Mouse (Mus musculus): ENCODE results near the gene Lins1. TPM values are rescaled to one million over a fixed set of nuclear protein-coding genes. Genes with fewer than 3 reads are reported as not detected.

Lins1 gene
- polyA plus RNA-seq, 1 experiment from 2014 or later, result 22.2 TPM

- Histone ChIP-seq H3K36me3 (ENCODE audit: control insufficient read depth, insufficient read depth, low read length) (peaks cover 5% of the 10 kb centered on the region; the same call in 1 of the 2 replicates), H3K27ac (ENCODE audit: low read length) (0 out of 2 replicates have a peak overlapping the region, but pooled peaks have one; percentile 33), H3K4me2 (replicated peaks; ENCODE audit: low read depth, low read length) (no peak overlapping the region), H3K9ac (replicated peaks; ENCODE audit: low read depth, low read length) (no peak overlapping the region), H3K9me3 (ENCODE audit: control insufficient read depth, low read depth, low read length) (no peaks in the 10 kb centered on the region), H3K4me3 (ENCODE audit: low read depth, low read length) (no peak overlapping the region), H3K4me1 (ENCODE audit: control insufficient read depth, insufficient read depth, low read length) (no peaks in the 10 kb centered on the region), H3K27me3 (ENCODE audit: control insufficient read depth, insufficient read depth, low read length) (no peaks in the 10 kb centered on the region)
- no peak for ATAC-seq (ENCODE audit: insufficient number of reproducible peaks, insufficient read depth, low FRiP score, low read depth)
- 64% methylated on average over 7 of the region's 7 CpGs for WGBS
Observed at GRCm38 (mm10) chr7:66694467-66694866, 4.8 kb downstream of the Lins1 start.

DNA sequence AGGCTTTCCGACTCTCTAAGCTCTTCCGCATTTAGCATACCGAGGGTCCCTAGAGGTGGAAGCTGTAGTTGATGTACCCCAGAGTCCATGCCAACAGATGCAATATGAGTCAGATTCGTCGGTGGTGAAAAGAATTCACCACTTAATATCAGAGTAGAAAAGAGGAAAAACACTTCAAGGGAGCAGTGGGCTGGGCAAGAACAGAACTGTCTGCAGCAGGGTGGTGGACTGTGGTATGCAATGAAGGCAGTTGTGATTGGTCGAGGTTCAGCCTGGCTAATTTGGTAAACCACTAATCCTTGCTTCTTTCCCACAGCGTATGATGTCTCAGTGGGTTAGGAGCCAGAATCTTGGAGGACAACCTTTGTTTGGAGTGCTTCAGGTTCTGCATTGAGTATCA, 13.0 kb downstream of the Lins1 start:
- no peak overlapping the region for H3K4me3 ChIP-seq (ENCODE audit: low read depth, low read length)
- no peak overlapping the region for H3K9ac ChIP-seq (replicated peaks; ENCODE audit: low read depth, low read length)
- H3K4me2 ChIP-seq (replicated peaks; ENCODE audit: low read depth, low read length), result no peak overlapping the region
- no peaks in the 10 kb centered on the region for H3K9me3 ChIP-seq (ENCODE audit: control insufficient read depth, low read depth, low read length)
- WGBS, result 85% methylated on average over 7 of the region's 7 CpGs
- no peaks in the 10 kb centered on the region for H3K4me1 ChIP-seq (ENCODE audit: control insufficient read depth, insufficient read depth, low read length)
- no peaks in the 10 kb centered on the region for H3K27me3 ChIP-seq (ENCODE audit: control insufficient read depth, insufficient read depth, low read length)
- no peak overlapping the region for H3K27ac ChIP-seq (ENCODE audit: low read length)
- peaks cover 13% of the 10 kb centered on the region; the same call in 1 of the 2 replicates for H3K36me3 ChIP-seq (ENCODE audit: control insufficient read depth, insufficient read depth, low read length)
- no peak for ATAC-seq (ENCODE audit: insufficient number of reproducible peaks, insufficient read depth, low FRiP score, low read depth)

DNA sequence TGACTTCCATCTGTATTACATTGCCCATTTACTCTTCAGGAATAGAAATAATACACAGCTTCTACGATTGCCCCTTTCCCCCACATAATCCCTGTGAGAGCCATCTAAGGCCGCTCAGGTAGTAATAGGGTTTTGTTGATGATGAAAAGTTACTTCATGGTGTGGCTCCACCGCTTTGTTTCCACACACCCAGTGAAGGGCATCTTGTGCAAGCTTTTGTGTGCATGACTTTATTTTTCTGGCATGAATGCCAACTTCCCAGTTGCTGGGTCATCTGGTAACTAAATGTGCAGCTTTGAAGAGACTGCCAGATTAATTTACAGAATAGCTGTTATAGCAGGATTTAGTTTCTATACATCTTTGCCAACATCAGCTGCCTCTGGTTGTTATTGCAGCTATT, 14.9 kb downstream of the Lins1 start:
- Histone ChIP-seq H3K9me3 (ENCODE audit: control insufficient read depth, low read depth, low read length) (no peaks in the 10 kb centered on the region), H3K4me1 (ENCODE audit: control insufficient read depth, insufficient read depth, low read length) (no peaks in the 10 kb centered on the region), H3K9ac (replicated peaks; ENCODE audit: low read depth, low read length) (no peak overlapping the region), H3K4me2 (replicated peaks; ENCODE audit: low read depth, low read length) (no peak overlapping the region), H3K27ac (ENCODE audit: low read length) (no peak overlapping the region), H3K27me3 (ENCODE audit: control insufficient read depth, insufficient read depth, low read length) (no peaks in the 10 kb centered on the region), H3K4me3 (ENCODE audit: low read depth, low read length) (no peak overlapping the region), H3K36me3 (ENCODE audit: control insufficient read depth, insufficient read depth, low read length) (peaks cover 17% of the 10 kb centered on the region; the same call in 1 of the 2 replicates)
- 92% methylated on average over 3 of the region's 3 CpGs for WGBS
- no peak for ATAC-seq (ENCODE audit: insufficient number of reproducible peaks, insufficient read depth, low FRiP score, low read depth)

- 37% methylated on average over 2 of the region's 2 CpGs for WGBS
- Histone ChIP-seq H3K9ac (replicated peaks; ENCODE audit: low read depth, low read length) (no peak overlapping the region), H3K4me1 (ENCODE audit: control insufficient read depth, insufficient read depth, low read length) (no peaks in the 10 kb centered on the region), H3K27me3 (ENCODE audit: control insufficient read depth, insufficient read depth, low read length) (no peaks in the 10 kb centered on the region), H3K36me3 (ENCODE audit: control insufficient read depth, insufficient read depth, low read length) (peaks cover 42% of the 10 kb centered on the region), H3K27ac (ENCODE audit: low read length) (no peak overlapping the region), H3K4me3 (ENCODE audit: low read depth, low read length) (no peak overlapping the region), H3K4me2 (replicated peaks; ENCODE audit: low read depth, low read length) (no peak overlapping the region), H3K9me3 (ENCODE audit: control insufficient read depth, low read depth, low read length) (no peaks in the 10 kb centered on the region)
- no peak for ATAC-seq (ENCODE audit: insufficient number of reproducible peaks, insufficient read depth, low FRiP score, low read depth)
Observed at GRCm38 (mm10) chr7:66711166-66711565, 21.5 kb downstream of the Lins1 start.

DNA sequence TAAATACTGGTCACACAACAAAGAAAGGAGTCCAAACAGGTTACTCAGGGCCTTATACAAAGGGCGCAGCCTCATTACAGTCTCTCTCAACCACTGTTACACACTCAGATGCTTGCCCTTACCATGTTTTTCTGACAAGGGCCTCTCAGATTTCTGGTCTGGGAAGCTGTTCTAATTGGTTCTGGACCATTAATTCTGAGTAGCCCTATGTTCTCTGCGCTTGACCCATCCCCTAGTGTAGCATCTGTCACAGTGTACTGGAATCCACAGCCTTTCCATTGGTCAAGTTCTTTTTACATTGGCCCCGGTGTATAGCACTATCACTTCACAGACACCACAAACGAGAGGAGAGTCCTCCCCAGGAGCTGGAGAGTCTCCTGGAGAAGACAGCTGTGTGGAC, 34.8 kb downstream of the Lins1 start:
- ATAC-seq (ENCODE audit: insufficient number of reproducible peaks, insufficient read depth, low FRiP score, low read depth), result no peak
- Histone ChIP-seq H3K4me3 (ENCODE audit: low read depth, low read length) (no peak overlapping the region), H3K4me2 (replicated peaks; ENCODE audit: low read depth, low read length) (no peak overlapping the region), H3K9me3 (ENCODE audit: control insufficient read depth, low read depth, low read length) (no peaks in the 10 kb centered on the region), H3K27me3 (ENCODE audit: control insufficient read depth, insufficient read depth, low read length) (no peaks in the 10 kb centered on the region), H3K27ac (ENCODE audit: low read length) (no peak overlapping the region), H3K9ac (replicated peaks; ENCODE audit: low read depth, low read length) (no peak overlapping the region), H3K36me3 (ENCODE audit: control insufficient read depth, insufficient read depth, low read length) (no peaks in the 10 kb centered on the region), H3K4me1 (ENCODE audit: control insufficient read depth, insufficient read depth, low read length) (no peaks in the 10 kb centered on the region)
- 83% methylated on average over 4 of the region's 4 CpGs for WGBS

DNA sequence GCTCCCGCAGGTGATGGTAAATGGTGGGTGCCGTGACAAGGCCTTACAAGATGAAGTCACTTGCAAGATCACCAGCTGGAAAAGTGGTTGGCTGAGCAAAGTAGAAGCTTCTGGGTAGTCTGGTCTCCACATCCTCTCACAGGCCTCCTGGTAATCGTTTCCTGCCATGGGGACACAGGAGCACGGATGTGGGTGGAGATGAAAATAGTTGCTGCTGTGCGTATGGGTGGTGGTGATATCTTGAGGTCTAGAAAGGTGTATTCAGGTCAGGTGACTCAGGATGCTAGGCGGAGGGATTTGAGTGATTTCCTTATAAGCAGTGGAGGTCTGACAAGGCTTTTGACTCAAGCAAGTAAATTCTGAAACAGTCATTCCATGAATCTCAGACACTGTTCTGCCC, 35.3 kb downstream of the Lins1 start:
- no peak overlapping the region for H3K4me2 ChIP-seq (replicated peaks; ENCODE audit: low read depth, low read length)
- H3K4me3 ChIP-seq (ENCODE audit: low read depth, low read length), result no peak overlapping the region
- WGBS, result 84% methylated on average over 6 of the region's 6 CpGs
- no peaks in the 10 kb centered on the region for H3K27me3 ChIP-seq (ENCODE audit: control insufficient read depth, insufficient read depth, low read length)
- no peaks in the 10 kb centered on the region for H3K9me3 ChIP-seq (ENCODE audit: control insufficient read depth, low read depth, low read length)
- H3K27ac ChIP-seq (ENCODE audit: low read length), result no peak overlapping the region
- H3K4me1 ChIP-seq (ENCODE audit: control insufficient read depth, insufficient read depth, low read length), result no peaks in the 10 kb centered on the region
- no peaks in the 10 kb centered on the region for H3K36me3 ChIP-seq (ENCODE audit: control insufficient read depth, insufficient read depth, low read length)
- ATAC-seq (ENCODE audit: insufficient number of reproducible peaks, insufficient read depth, low FRiP score, low read depth), result no peak
- H3K9ac ChIP-seq (replicated peaks; ENCODE audit: low read depth, low read length), result no peak overlapping the region

DNA sequence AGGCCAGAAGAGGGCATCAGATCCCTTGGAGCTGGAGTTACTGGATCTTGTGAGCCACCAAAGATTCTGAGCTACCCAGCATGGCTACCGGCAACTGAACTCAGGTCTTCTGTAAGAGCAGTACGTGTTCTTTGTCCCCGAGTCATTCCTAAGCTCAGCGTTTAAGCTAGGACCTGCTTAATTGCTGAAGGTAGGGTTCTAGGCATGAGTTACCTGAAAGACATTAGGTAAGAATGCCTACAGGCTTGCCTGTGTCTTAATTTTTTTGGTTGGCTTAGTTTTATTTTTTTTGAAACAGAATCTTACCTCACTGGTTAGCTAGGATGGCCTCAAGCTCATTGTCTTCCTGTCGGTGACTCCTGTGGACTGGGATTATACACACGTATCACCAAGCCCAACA, 38.4 kb downstream of the Lins1 start:
- H3K9me3 ChIP-seq (ENCODE audit: control insufficient read depth, low read depth, low read length), result no peaks in the 10 kb centered on the region
- WGBS, result 90% methylated on average over 6 of the region's 6 CpGs
- H3K27me3 ChIP-seq (ENCODE audit: control insufficient read depth, insufficient read depth, low read length), result no peaks in the 10 kb centered on the region

GRCm38 (mm10) chr7:66729232-66729631, 39.5 kb downstream of the Lins1 start:
- ATAC-seq (ENCODE audit: insufficient number of reproducible peaks, insufficient read depth, low FRiP score, low read depth), result no peak
- no peak overlapping the region for H3K27ac ChIP-seq (ENCODE audit: low read length)
- WGBS, result 80% methylated on average over 2 of the region's 2 CpGs

More for the DNA sequence above, 38.4 kb downstream of the Lins1 start:
- Histone ChIP-seq H3K4me1 (ENCODE audit: control insufficient read depth, insufficient read depth, low read length) (no peaks in the 10 kb centered on the region), H3K4me3 (ENCODE audit: low read depth, low read length) (no peak overlapping the region), H3K4me2 (replicated peaks; ENCODE audit: low read depth, low read length) (no peak overlapping the region), H3K9ac (replicated peaks; ENCODE audit: low read depth, low read length) (no peak overlapping the region), H3K36me3 (ENCODE audit: control insufficient read depth, insufficient read depth, low read length) (no peaks in the 10 kb centered on the region), H3K27ac (ENCODE audit: low read length) (no peak overlapping the region)
- no peak for ATAC-seq (ENCODE audit: insufficient number of reproducible peaks, insufficient read depth, low FRiP score, low read depth)

GRCm38 (mm10) chr7:66733431-66733830, 43.7 kb downstream of the Lins1 start:
- Histone ChIP-seq H3K4me2 (replicated peaks; ENCODE audit: low read depth, low read length) (no peak overlapping the region), H3K36me3 (ENCODE audit: control insufficient read depth, insufficient read depth, low read length) (no peaks in the 10 kb centered on the region), H3K4me3 (ENCODE audit: low read depth, low read length) (no peak overlapping the region), H3K27ac (ENCODE audit: low read length) (no peak overlapping the region), H3K4me1 (ENCODE audit: control insufficient read depth, insufficient read depth, low read length) (no peaks in the 10 kb centered on the region), H3K9ac (replicated peaks; ENCODE audit: low read depth, low read length) (no peak overlapping the region), H3K27me3 (ENCODE audit: control insufficient read depth, insufficient read depth, low read length) (no peaks in the 10 kb centered on the region), H3K9me3 (ENCODE audit: control insufficient read depth, low read depth, low read length) (no peaks in the 10 kb centered on the region)
- ATAC-seq (ENCODE audit: insufficient number of reproducible peaks, insufficient read depth, low FRiP score, low read depth), result no peak
- 95% methylated on average over 17 of the region's 17 CpGs for WGBS

More at GRCm38 (mm10) chr7:66729232-66729631, 39.5 kb downstream of the Lins1 start:
- no peak overlapping the region for H3K9ac ChIP-seq (replicated peaks; ENCODE audit: low read depth, low read length)
- no peaks in the 10 kb centered on the region for H3K36me3 ChIP-seq (ENCODE audit: control insufficient read depth, insufficient read depth, low read length)
- H3K4me1 ChIP-seq (ENCODE audit: control insufficient read depth, insufficient read depth, low read length), result no peaks in the 10 kb centered on the region
- H3K4me2 ChIP-seq (replicated peaks; ENCODE audit: low read depth, low read length), result no peak overlapping the region
- no peak overlapping the region for H3K4me3 ChIP-seq (ENCODE audit: low read depth, low read length)
- H3K27me3 ChIP-seq (ENCODE audit: control insufficient read depth, insufficient read depth, low read length), result no peaks in the 10 kb centered on the region
- H3K9me3 ChIP-seq (ENCODE audit: control insufficient read depth, low read depth, low read length), result no peaks in the 10 kb centered on the region

Measured in stomach, embryonic 14.5 days (tissue).